Mouse (Mus musculus): ENCODE results near the gene Pfkm.

The Pfkm gene

GRCm38 (mm10) chr15:98092372-98093120 lies at the start of gene Pfkm:
TSS of gene Pfkm (plus strand) at chr15:98092589.
- DNase-seq = no peak

DNA sequence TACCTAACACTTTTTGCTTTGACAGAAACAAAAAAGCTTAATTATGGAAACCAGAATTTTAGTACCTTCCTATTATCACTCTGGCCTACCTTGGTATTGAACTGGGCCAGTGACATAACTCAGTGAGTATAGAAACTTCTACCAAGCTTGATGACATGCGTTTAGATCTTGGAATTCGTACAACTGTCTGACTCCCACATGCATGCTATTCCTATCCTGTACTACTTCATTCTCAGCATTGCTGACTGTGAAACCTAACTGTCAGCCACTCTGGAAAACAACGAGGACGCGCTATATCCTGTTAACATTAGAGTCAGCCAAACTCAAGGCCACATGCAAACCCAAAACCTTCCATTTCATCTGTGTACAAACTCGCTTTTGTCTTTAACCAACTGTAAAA lies 48.4 kb upstream of the Pfkm start:
- no peak for DNase-seq

GRCm38 (mm10) chr15:98044387-98044786 lies 48.0 kb upstream of the Pfkm start:
- DNase-seq = no peak

- no peak for DNase-seq
Measured at GRCm38 (mm10) chr15:98048918-98049700, 43.3 kb upstream of the Pfkm start.

GRCm38 (mm10) chr15:98051685-98052084 lies 40.7 kb upstream of the Pfkm start:
- no peak for DNase-seq

- DNase-seq = peak; percentile 45
Measured at GRCm38 (mm10) chr15:98055246-98055645, 37.1 kb upstream of the Pfkm start.

GRCm38 (mm10) chr15:98065881-98066280 lies 26.5 kb upstream of the Pfkm start:
- DNase-seq = no peak

DNA sequence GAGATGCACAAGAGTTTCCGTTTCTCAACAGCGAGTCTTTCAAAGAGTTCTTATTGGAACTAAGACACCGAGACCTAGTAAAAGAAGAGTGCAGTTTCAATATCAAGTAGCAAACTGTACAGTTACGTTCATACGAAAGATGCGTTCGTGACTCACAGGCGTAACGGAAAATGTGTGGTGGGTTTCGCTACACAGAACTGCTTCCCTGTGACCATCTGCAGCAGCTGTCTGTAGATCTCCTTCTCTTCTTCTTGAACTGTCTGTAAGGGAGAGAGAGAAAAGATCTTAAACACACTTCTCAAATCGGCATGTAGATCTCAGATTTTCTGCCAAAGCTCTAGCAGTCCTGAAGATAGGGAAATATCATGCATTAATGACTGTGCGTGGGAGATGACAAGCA lies 25.8 kb upstream of the Pfkm start:
- DNase-seq = no peak

DNA sequence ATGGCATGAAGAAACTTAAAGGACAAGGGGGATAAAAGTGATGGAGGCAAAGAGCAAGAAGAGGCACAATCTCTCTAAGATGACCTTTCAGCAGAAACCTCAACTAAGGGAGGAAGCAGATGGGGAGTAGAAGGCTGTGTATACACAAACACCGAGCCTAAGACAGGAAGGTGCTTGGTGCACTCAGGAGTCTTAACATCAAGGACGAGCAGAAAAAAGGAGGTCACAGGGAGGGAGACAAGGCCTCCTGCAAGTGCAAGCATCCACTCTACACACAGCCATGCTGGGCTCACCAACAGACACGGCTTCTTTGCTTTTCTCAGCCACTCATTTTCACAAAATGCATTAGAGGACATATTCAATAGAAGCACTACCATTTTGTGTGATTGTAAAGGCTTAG lies 24.9 kb upstream of the Pfkm start:
- no peak for DNase-seq

DNA sequence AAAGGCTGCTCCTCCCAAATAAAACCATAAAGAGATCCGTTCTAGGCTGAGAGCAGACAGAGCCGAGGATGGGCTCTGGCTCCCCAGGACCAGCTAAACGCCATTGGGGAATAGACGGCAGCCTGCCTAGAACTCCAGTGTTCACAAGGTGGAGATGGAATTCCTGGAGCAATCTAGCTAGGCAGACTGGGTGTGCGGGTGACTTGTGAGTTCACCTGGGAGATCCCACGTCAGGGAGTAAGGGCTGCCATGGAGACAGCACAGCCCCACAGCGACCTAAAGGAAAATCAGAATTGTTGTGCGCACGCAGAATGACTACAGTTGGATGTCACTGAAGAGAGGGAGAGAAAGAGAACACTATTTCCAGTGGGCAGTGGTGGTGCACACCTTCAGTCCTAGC lies 23.9 kb upstream of the Pfkm start:
- DNase-seq = no peak

GRCm38 (mm10) chr15:98069566-98070245 lies 22.7 kb upstream of the Pfkm start:
- DNase-seq = no peak

DNA sequence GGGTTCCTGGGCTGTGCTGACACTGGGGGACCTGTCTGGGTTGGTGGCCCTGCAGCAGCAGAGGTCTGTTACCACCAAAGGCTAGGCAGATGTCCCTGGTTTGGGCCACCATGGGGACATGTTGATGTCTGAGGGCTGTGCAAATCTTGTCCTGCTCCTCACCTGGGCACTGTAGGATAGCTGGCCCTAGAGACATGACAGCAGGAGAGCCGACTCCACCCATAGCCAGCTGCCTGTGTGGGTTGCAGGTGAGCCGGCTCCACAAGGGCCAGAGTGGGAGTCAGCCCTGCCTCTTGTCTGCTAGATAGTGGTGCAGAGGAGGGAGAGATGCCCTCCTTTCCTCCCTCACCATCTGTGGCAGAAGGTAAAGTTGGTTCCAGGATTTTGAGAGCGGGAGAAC lies 22.0 kb upstream of the Pfkm start:
- DNase-seq = no peak

DNA sequence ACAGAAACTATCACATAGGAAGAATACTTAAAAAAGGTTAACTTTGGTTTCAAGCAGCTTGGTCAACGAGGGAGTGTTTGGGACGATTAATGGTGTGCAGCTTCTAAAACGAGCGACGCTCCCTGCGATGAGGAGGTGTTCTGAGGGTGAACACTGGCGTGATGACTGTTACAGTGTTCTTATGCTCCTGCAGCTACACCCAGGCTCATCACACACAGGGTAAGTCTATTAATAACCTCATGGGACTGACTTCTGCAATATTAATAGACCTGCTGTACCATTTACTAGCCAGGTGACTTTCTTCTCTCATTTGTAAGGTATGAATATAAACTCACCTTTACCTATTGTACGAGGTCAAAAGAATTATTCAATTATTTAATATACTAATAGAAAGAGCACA lies 17.9 kb upstream of the Pfkm start:
- DNase-seq = no peak

DNA sequence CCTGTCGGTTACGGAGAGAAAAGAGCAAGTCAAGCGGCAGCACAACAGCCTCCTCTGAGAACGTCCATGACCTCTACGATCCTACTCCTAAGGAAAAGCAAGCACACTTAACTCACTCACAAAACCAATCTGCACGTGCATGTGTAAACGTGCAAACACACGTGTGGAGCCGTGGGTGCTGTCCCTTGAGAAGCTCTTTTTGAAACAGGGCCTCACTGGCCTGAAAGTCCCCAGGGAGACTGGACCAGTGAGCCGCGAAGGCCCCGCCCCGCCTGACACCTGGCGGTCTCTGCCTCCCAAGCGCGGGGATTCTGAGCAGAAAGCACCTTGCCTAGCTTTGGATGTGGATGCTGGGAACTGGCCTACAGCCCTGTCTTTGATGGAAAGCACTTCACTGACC lies 17.4 kb upstream of the Pfkm start:
- DNase-seq = no peak

GRCm38 (mm10) chr15:98076901-98077300 lies 15.5 kb upstream of the Pfkm start:
- DNase-seq = no peak

DNA sequence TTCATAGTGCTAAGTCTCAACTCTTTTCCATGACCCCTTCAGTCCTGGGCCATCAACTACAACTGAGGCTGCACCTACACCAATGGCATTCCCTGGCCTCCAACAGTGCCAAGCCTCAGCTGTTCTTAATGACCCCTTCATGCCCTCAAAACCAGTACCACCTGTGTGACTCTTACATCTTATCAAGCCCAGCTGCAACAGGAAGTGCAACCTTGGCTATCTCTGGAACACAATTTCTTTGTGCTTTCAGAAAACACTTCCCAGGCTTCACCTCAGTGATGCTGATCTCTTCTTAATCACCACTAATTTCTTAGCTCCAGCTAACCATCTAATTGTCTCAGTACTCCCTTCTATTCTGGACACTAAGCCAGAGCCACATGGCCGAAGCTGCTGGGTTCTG lies 3.5 kb upstream of the Pfkm start:
- DNase-seq = no peak

DNA sequence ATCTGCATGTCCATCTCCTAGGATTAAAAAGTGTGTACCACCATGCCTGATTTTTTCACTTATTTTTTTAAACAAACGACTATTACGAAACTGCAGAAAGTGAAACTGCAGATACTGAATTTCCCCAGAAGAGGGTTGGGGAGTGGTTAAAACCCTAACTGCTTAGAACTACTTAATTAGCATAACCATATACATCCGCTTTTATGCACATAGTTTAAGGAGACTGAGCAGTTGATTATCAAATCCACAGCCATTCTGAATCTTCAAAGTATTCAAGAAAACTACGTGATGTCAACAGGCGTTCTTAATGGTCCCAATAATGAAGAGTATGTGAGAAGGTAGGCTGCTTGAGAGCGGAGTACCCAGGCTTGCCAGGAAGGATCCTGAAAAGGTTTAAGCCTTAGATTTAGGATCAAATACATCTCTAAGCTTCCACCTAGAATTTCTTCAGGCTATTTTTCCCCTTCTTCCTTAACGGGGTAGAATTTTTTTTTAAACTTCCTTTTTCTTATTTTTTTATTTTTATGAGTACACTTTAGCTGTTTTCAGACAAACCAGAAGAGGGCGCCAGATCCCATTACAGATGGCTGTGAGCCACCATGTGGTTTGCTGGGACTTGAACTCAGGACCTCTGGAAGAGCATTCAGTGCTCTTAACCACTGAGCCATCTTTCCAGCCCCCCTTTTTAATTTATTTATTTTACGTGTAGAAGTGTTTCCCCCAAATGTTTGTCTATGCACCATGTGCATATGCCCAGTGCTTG lies 2.8 kb upstream of the Pfkm start:
- DNase-seq = peak; percentile 61

- no peak for DNase-seq
Measured at GRCm38 (mm10) chr15:98091841-98092240, 548 bp upstream of the Pfkm start.

DNA sequence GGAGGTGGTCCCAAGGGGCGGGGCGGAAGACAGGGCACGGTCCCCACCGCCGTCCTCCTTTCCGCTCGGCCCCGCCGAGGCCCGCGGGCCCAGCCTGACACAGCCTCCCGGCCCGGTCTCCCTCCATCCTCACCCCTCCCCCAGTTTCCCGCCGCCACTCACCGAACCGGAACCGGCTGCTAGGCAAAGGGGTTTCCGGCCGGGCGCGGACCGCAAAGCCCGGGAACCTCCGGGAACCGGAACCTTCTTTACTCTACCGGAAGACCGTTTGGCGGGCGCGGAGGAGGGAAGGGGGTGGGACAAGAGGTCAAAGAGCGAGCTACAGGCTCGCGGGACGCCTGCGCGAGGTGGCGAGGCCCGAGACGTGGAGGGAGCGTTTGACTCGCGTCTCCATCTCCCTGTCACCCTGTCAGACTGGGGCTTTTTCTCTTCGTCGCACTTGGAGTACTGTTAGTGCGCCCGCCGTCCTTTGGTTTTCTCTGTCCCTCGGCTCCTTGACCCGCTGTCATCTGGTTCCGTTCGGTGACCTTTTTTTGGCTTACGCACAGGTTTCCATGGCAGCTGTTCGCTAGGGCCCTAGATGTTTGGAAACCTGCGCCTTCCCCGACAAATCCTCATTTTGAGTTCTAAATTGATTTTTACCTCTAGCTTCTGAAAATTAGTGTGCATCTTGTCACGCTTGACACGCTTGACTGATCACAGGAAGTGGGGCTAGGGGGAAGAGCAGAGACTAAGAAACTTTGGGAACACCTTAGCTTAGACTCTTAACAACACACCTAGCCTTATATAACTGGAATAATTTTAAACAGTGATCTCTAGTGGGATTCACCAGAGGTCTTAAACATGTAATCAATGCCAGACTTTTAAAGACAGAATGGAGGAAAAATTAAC lies 977 bp downstream of the Pfkm start, which contains the start of gene Senp1:
TSS of gene Senp1 (minus strand) at position 624 of the 891 bp plus-strand sequence.
- DNase-seq = peak; percentile 94

- no peak for DNase-seq
Measured at GRCm38 (mm10) chr15:98094905-98095304, 2.5 kb downstream of the Pfkm start.

- no peak for DNase-seq
Measured at GRCm38 (mm10) chr15:98096957-98097356, 4.6 kb downstream of the Pfkm start.

DNA sequence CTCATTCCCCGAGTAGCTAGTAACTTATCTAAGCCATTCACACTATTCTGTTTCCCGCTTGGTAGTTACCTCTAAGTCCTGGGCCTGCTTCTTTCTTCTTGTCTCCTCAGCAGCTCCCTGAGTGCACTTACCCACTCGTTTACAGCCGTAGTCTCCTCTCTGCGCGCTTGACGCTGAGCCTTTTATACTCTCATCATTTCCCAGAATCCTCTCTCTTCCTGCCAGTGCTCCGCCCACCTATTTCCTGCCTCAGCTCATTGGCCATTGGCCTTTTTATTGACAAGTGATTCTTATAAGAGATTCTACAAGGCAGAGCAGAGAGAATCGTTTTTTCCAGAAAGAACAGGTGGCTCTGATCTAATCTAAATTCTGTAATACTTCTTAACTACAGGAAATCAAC lies 6.1 kb downstream of the Pfkm start:
- DNase-seq = no peak

Measured in lung, postnatal 10 days (tissue).